Mouse (Mus musculus) brain, embryonic 14.5 days (tissue): ENCODE data around the gene Cenpi.

Experiments used
- CTCF ChIP-seq: fragments of 200-500 bp; IDR thresholded peaks from 2 replicates; pipeline ENCODE4 v1.5.1; 2012; ENCODE audit warnings: inconsistent platforms, mild to moderate bottlenecking, moderate library complexity, borderline replicate concordance; ENCODE audit not compliant: insufficient read depth, insufficient read length; ENCODE audit errors: extremely low read depth
- POLR2A ChIP-seq: fragments of 200-500 bp; IDR thresholded peaks from 2 replicates; pipeline ENCODE4 v1.6.1; 2012; ENCODE audit warnings: mild to moderate bottlenecking, inconsistent platforms, borderline replicate concordance; ENCODE audit not compliant: poor library complexity, insufficient read depth, insufficient read length, severe bottlenecking; ENCODE audit errors: extremely low read depth

- no peak for TF ChIP-seq CTCF
- TF ChIP-seq POLR2A = no peak
Observed at GRCm38 (mm10) chrX:134297195-134297594, 10.7 kb upstream of the Cenpi start.
